Mouse (Mus musculus): Measurements from ENCODE around the gene 1700025C18Rik.

1700025C18Rik gene

DNA sequence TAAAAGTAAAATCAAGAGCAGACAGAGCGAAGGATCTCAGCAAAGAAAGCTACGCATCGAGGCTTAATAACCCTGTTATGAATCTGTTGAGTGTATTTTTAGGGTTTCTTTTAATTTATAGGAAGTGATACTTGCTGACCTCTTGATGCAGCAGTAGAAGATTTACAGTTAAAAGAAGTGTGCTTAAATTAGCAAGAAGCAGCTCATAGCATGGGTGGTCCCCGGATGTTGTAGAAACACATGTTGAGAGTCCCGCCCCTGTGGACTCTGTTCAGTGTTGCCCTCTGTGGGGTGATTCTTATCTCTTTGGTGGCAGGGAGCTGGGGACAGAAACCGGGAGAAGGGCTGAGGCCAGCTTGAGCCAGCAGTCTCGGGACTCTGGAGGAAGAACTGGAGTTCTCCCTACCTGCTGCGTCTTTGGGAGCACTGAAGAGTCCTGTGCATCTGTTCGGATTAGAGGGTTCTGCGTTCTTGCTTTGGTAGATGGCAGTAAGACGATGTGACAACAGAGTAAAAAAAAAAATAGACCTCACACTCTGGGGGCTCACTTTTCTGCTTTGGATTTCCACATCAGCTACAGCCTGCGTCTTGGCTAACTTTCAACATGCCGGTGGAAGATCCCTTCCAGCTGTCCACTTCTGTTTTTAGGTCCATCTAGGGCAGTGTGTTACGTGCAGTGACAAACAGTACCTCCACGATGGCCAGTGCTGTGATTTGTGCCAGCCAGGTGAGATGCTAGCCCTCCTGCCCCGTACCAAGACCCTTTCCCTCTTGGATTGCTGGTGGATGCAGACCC, 28.7 kb downstream of the 1700025C18Rik start:
- TF ChIP-seq GATA4 (IDR thresholded peaks at IDR 0.05; ENCODE audit: insufficient replicate concordance, low read length), result no peak

DNA sequence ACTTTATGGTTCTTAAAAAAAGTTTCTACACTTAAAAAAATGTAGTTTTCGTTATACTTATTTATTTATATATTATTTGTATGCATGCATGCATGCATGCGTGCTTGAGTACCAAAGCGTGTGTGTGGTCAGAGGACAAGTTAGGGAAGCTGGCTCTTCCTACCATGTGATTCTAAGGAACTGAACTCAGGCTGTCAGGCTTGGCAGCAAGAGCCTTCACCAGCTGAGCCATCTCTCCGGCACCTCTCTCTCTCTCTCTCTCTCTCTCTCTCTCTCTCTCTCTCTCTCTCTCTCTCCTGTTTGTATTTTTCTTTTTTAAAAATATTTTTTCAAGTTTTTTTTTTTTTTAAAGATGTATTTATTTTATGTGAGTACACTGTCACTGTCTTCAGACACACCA, 30.6 kb downstream of the 1700025C18Rik start:
- no peak for TF ChIP-seq GATA4 (IDR thresholded peaks at IDR 0.05; ENCODE audit: insufficient replicate concordance, low read length)

DNA sequence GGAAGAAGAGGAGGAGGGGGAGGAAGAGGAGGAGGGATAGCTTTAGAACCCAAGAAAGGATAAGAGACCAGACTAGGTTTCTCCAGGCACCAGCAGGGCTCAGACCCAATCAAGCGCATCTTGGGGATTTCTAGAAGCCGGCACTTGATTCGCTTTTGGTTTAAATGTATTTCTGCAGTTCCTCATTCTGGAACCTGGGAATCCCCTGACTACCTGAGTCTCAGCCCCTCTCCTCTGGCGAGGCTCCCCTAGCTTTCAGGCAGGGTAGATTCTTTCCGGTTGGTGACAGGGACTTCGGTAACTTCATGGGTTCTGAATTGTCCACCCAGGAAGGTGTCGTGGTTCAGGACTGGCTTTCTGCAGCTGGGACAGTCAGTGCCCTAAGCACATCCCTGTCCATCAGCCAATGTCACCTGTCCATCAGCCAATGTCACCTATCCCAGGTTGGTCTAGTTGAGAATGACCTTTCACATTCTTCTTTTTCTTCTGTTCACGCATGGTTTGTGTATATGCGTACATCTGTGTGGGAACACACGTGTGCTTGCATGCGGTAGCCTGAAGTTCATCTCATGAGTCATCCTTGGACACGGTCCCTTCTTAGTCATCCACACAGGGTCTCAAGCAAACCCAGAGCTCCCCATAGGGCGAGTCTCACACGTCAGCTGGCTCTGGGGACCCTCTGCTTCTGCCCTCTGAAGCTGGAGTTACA, 34.0 kb downstream of the 1700025C18Rik start:
- no peak for TF ChIP-seq GATA4 (IDR thresholded peaks at IDR 0.05; ENCODE audit: insufficient replicate concordance, low read length)

DNA sequence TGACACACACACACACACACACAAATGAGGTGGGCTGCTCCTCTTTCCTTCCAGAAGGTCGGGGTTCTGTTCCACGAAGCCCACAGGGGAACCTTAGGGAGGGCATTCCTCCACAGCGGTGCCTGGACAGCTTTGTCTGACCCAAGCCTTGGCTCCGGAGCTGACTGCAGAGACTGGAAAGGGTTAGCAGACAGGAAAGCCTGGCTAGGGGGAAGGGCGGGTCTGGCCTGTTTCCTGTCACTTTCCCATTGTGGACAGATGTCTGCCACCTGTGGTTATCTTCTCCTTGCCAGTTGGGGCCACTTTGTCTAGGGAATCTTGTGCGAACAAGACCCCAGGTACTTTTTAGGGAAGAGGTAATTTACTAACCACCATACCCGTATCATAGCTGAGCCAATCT, 34.6 kb downstream of the 1700025C18Rik start:
- no peak for TF ChIP-seq GATA4 (IDR thresholded peaks at IDR 0.05; ENCODE audit: insufficient replicate concordance, low read length)

DNA sequence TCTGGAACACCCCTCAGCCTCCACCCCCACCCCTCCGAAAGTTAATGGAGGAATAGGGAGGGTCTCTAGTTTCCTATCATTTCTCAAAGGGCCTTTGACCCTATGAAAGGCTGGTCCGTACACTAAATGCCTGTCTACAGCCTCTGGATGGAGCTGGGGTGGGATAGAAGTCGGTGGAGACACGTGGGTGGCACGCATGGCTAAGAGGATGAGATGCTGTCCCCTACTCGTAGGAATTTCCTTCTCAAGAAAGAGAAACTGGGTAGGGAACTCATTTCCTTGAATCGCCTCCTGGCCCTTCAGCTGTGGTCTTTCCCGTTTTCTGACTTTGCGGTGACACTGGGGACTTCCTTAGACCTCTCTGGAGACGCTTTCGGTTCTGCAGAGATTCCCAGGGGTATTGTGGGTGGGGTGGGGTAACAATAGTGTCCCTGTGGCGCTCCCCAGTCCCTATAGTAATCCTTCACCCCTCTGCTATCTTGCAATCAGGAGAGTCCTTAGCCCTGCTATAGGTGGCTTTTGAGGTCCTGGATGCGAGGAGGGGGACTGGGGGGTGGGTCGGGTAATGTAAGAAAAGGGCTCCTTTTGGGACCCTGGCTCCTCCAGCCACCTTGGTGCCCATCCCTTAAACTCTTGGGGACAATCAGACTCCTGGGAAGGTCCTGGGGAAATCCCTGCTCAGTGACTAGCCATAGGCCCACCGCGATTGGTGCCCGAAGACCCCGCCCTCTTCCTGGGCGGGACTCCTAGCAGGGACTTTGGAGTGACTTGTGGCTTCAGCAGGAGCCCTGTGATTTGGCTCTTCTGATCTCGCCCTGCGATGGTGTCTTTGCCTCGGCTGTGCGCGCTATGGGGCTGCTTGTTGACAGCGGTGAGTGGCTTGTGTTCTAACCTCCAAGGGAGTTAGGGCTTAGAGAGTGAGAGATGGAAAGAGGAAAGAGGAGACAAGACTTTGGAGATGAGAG, 35.4 kb downstream of the 1700025C18Rik start, which contains the start of gene Cd40:
TSS of gene Cd40 (plus strand) at position 740 of the 965 bp plus-strand sequence.
- TF ChIP-seq GATA4 (IDR thresholded peaks at IDR 0.05; ENCODE audit: insufficient replicate concordance, low read length), result no peak

DNA sequence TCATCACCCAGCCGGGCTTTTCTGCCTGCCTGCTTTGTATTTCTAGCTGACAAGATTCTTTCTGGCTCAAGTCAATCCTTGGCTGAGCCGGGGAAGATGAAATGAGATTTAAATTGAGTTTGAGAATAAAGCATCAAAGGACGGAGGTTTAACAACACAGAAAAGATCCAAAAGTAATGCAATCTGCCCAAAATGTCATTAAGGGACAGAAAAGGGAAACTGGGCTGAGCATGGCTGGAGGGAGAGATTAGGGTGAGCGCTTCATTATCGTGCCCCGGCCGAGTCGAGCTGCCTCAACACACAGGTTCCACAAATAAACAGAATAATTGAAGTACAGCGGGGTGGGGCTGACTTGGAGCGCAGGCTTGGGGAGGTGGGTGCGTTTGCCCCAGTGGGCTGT, 39.0 kb downstream of the 1700025C18Rik start:
- no peak for TF ChIP-seq GATA4 (IDR thresholded peaks at IDR 0.05; ENCODE audit: insufficient replicate concordance, low read length)

DNA sequence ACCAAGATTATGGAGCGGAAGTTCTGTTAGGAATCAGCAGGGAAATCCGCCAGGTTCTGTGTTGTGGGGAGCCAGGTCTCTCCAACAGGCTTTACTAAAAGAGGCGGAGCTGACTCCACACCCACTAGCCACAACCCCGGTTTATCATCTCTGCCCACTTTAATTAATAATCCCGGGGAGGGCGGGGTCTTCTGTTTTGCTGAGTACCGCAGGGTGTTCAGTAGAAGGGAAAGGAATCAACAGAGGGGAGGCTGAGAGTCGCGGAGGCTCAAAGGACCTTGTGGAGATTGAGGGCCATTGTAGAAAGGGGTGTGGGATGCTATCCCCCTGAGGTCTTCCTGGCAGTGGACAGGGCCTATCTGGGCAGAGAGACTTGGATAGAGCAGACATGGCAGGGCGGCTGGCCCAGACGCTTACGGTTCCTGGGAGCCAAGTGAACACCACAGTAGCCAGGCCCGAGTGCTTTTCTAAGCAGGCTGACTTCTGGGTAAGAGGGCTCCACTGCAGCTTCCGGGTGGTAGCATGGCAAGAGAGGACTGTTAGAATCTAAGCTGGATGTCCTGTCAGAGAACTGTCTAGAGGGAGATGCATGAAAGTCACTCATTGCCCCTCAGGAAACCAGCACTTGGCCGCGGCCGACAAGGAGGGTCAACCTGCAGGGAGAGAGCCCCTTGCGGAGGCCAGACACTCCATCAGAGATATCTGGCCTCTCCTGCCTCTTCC, 39.6 kb downstream of the 1700025C18Rik start:
- no peak for TF ChIP-seq GATA4 (IDR thresholded peaks at IDR 0.05; ENCODE audit: insufficient replicate concordance, low read length)

DNA sequence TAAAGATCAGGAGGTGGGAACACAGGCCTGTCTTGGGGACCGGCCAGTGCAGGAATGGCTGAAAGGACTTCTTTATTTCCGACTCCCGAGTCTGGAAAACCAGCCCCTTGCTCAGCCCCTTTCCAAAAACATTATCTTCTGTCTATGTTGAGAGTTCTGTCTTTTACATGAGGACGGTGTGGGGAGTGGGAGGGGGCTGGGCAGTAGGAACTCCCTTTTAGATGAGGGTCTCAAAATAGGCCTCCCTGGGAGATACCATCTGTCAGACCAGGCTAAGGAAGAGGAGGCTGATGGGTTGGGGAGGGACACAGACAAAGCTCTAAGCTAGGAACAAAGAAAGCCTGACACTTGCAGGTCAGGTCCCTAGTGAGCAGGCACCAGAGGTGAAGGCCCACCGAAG, 41.5 kb downstream of the 1700025C18Rik start:
- no peak for TF ChIP-seq GATA4 (IDR thresholded peaks at IDR 0.05; ENCODE audit: insufficient replicate concordance, low read length)

DNA sequence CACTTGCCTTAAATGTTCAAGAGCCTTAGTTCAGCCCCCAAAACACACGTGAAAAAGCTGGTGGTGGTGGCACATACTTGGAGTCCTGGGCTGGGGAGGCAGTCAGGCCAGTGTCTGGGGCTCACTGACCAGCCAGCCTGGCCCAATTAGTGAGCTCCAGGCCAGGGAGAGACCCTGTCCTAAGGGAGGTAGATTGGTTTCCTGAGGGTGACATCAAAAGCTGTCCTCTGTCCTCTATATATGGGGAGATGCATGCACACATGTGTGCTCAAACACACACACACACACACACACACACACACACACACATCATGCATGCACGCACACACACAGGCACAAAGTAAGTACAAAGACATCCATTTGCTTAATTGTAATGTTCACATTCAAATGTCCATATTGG, 46.8 kb downstream of the 1700025C18Rik start:
- TF ChIP-seq GATA4 (IDR thresholded peaks at IDR 0.05; ENCODE audit: insufficient replicate concordance, low read length), result no peak

DNA sequence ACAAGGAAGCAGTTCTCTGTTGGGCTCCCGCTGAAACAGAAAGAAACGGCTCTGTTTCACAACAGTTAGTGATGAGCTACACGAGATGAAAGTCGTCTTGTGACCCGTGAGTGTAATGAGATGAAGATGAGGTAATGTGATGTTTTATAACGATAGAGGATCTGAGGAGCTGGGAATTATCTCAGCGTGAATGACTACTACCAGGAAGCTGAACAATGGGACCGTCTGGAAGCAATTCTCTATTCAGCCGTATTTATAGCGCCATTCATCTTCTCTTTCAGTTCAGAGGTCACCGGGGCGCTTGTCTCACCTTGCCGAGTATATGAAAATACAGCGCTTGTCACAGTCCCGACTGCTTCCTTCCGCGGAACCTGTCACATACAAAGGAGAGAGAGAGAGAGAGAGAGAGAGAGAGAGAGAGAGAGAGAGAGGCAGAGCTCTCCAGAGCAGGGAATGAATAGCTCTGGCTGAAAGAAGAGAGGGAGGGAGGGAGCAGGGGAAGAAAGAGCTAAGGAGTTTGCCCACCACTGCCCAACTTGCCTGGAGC, 47.4 kb downstream of the 1700025C18Rik start:
- TF ChIP-seq GATA4 (IDR thresholded peaks at IDR 0.05; ENCODE audit: insufficient replicate concordance, low read length), result no peak

DNA sequence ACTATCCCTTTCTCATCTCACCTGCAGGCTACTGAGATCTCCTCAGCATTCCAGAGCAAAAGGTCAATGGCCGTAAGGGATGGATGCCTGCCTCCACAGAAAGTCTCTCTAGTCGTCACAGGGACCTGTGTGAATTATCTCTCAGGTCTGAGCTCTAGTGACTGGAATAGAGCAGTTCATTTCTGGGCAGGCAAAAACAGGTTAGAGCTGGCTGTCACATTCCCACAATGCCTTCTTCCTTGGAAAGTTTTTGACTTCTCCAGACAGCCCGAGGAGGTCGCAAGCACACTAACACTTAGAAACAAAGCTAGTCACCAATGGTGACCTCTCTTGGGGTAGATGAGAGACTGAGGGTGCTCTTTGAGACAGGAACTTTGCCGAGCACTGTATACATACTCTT, 48.4 kb downstream of the 1700025C18Rik start:
- TF ChIP-seq GATA4 (IDR thresholded peaks at IDR 0.05; ENCODE audit: insufficient replicate concordance, low read length), result no peak

DNA sequence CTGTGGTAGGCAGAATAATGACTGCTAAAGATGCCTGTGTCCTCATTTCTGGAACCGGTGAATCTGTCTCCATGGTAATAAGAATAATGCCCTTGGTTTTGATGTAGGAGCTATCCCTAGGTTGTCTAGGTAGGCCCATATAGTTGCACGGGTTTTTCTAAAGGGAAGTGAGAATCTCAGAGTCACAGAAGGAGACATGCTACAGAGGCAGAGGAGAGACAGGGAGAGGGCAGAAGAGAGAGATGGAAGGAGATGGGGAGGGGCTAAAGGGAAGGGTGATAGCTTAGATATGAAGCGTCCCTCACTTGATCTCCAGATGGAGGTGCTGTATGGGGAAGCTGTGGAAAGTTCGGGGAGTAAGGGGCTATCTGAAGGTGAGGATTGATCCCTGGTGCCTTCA, 53.1 kb downstream of the 1700025C18Rik start:
- no peak for TF ChIP-seq GATA4 (IDR thresholded peaks at IDR 0.05; ENCODE audit: insufficient replicate concordance, low read length)

DNA sequence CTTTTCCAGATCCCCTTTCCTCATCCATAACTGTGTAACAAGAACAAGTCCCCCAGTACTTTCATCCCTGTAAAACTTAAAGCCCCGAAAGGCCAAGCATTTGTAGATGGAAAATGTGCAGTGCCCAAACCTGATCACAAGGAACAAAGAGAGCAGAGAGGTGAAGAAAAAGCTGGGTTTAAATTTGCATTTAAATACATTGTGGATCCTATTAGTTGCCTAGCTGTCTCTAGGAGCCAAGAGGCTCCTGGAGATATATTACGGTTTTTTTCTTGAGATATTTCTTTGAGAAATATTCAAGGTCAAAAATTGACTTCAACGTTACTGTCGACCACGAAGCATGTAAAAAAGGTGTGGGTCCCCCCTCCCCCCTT, 55.5 kb downstream of the 1700025C18Rik start:
- TF ChIP-seq GATA4 (IDR thresholded peaks at IDR 0.05; ENCODE audit: insufficient replicate concordance, low read length), result no peak

All from liver, adult (tissue).